Mouse (Mus musculus) kidney, postnatal 14 days (tissue): ENCODE measurements around the gene Flvcr1.
"Not testable (repeated sequence)": the region's sequence is repeated elsewhere in the genome, so short reads cannot be mapped to it uniquely, and the experiment has no call there.

Experiments
- DNase-seq: peaks from one replicate; pipeline ENCODE4 v3.0.0; 2022; ENCODE audit warnings: mixed read lengths

Flvcr1 gene

GRCm38 (mm10) chr1:191037999-191038398 is 12.0 kb upstream of the Flvcr1 start:
- DNase-seq = no peak

GRCm38 (mm10) chr1:191036554-191037334 is 10.8 kb upstream of the Flvcr1 start, which contains the start of gene Spata45:
TSS of gene Spata45 (plus strand) at chr1:191036639.
- peak; percentile 12 for DNase-seq

- no peak for DNase-seq
These were observed 9.7 kb upstream of the Flvcr1 start for GRCm38 (mm10) chr1:191035649-191036048.

- not testable (repeated sequence) for DNase-seq
These were observed 5.0 kb upstream of the Flvcr1 start for GRCm38 (mm10) chr1:191030922-191031425.

- peak; percentile 25 for DNase-seq
These were observed 4.2 kb upstream of the Flvcr1 start for GRCm38 (mm10) chr1:191030182-191030581.

- peak; percentile 22 for DNase-seq
These were observed 644 bp downstream of the Flvcr1 start for GRCm38 (mm10) chr1:191025016-191026012.

GRCm38 (mm10) chr1:191023806-191024205 is 2.2 kb downstream of the Flvcr1 start:
- not testable (repeated sequence) for DNase-seq

- no peak for DNase-seq
These were observed 2.8 kb downstream of the Flvcr1 start for GRCm38 (mm10) chr1:191023140-191023539.

- DNase-seq = no peak
These were observed 4.9 kb downstream of the Flvcr1 start for GRCm38 (mm10) chr1:191021016-191021415.

- no peak for DNase-seq
These were observed 5.6 kb downstream of the Flvcr1 start for GRCm38 (mm10) chr1:191020217-191020924.

- no peak for DNase-seq
These were observed 6.2 kb downstream of the Flvcr1 start for GRCm38 (mm10) chr1:191019803-191020202.

GRCm38 (mm10) chr1:191014271-191014670 is 11.7 kb downstream of the Flvcr1 start:
- DNase-seq = no peak

GRCm38 (mm10) chr1:191008707-191009106 is 17.3 kb downstream of the Flvcr1 start:
- DNase-seq = no peak

- peak; percentile 59 for DNase-seq
These were observed 23.8 kb downstream of the Flvcr1 start for GRCm38 (mm10) chr1:191002201-191002600.

GRCm38 (mm10) chr1:191000686-191001085 is 25.3 kb downstream of the Flvcr1 start:
- DNase-seq = no peak

GRCm38 (mm10) chr1:190998027-190998426 is 27.9 kb downstream of the Flvcr1 start:
- no peak for DNase-seq

GRCm38 (mm10) chr1:190996346-190996877 is 29.5 kb downstream of the Flvcr1 start:
- no peak for DNase-seq

GRCm38 (mm10) chr1:190995548-190995947 is 30.4 kb downstream of the Flvcr1 start:
- peak; percentile 91 for DNase-seq

- no peak for DNase-seq
These were observed 36.4 kb downstream of the Flvcr1 start for GRCm38 (mm10) chr1:190989437-190990082.

GRCm38 (mm10) chr1:190981412-190981811 is 44.5 kb downstream of the Flvcr1 start:
- no peak for DNase-seq

- DNase-seq = no peak
These were observed 45.5 kb downstream of the Flvcr1 start for GRCm38 (mm10) chr1:190980470-190980869.

- DNase-seq = peak; percentile 88
These were observed 46.8 kb downstream of the Flvcr1 start, which contains the start of gene Vash2 for GRCm38 (mm10) chr1:190979100-190979563. TSS of gene Vash2 (minus strand) at chr1:190979296.
